Mouse (Mus musculus): Measurements from ENCODE around the gene M1ap.

DNA sequence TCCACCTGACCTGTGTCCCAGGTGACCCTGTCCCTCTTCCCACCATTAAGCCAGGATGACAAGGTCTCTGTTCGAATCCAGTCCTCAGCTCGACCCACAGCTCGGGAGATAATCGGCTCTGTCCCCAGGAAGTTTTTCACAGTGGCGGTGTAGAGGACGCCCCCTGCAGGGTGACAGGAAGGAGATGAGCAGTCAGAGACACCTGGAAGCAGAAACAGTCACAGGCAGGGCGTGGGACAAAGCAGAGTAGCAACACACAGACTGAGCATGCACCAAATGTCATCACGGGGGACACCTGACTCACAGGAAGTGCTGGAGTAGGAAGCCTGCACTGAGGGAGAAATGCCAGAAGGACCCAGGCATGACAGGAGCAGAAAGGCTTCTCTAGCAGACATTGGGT lies 27.2 kb upstream of the M1ap start:
- no peak for TF ChIP-seq POLR2A (IDR thresholded peaks at IDR 0.05; ENCODE audit: low read depth, low read length)
- TF ChIP-seq CTCF (IDR thresholded peaks at IDR 0.05; ENCODE audit: borderline replicate concordance, insufficient read depth, low read length) = no peak

All from embryonic fibroblast, embryonic 13.5 days (primary cell).